Mouse (Mus musculus) layer of hippocampus, adult 2 months (tissue): ENCODE data around the gene Mymx. TPM values are rescaled to one million over a fixed set of nuclear protein-coding genes. Genes with fewer than 3 reads are reported as not detected.
"Not testable (repeated sequence)": the region's sequence is repeated elsewhere in the genome, so short reads cannot be mapped to it uniquely, and the experiment has no call there.

Experiments
- DNase-seq, 2 experiments: peaks; one replicate each; pipeline ENCODE4 v3.0.0; 2022; ENCODE audit warnings: low spot score in 2 of 2
- H3K27ac ChIP-seq: fragments of 200-600 bp; 2 replicates; pipeline ENCODE4 v1.8.1; 2022
- H3K4me3 ChIP-seq: fragments of 200-600 bp; 2 replicates; pipeline ENCODE4 v1.8.1; 2022; ENCODE audit warnings: mild to moderate bottlenecking
- CTCF ChIP-seq: fragments of 200-600 bp; conservative IDR thresholded peaks from 2 replicates; pipeline ENCODE4 v1.8.1; 2022; ENCODE audit warnings: antibody characterized with exemption, mild to moderate bottlenecking, moderate library complexity
- long read RNA-seq, 2 experiments: library from polyadenylated mRNA; stranded (forward); transcript quantifications; one replicate each; pipeline ENCODE4 v2.0.0; 2021; ENCODE audit warnings: borderline mapping rate in 2 of 2
- total RNA-seq, 2 experiments: library from RNA; stranded (reverse); gene quantifications; 2 replicates each; pipeline ENCODE4 v1.2.3; 2021

Mymx gene
- total RNA-seq = not detected
- long read RNA-seq, experiment 1 = 0 reads
- long read RNA-seq, experiment 2 = 0 reads

GRCm38 (mm10) chr17:45601877-45602304 is at the start of gene Mymx:
TSS of gene Mymx (minus strand) at chr17:45602102.
- DNase-seq = no peak
- no peak for TF ChIP-seq CTCF
- no peak within 1 kb of the TSS for H3K4me3 ChIP-seq

DNA sequence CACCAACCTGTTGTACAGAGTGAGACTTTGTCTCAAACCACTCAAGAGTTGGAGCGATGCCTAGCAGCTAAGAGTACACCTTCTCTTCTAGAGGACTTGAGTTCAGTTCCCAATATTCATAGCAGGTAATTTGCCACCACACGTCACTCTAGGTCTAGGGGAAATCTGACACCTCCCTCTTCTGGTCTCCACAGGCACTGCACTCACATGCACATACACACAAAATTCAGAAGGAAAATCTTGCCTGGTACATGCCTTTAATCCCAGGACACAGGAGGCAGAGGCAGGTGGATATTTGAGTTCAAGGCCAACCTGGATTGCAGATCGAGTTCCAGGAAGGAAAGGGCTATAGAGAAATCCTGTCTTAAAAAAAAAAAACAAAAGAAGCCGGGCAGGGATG is 42.3 kb upstream of the Mymx start:
- Histone ChIP-seq H3K4me3 (no peak overlapping the region), H3K27ac (no peak overlapping the region)
- TF ChIP-seq CTCF = peak; percentile 34
- no peak for DNase-seq

More at GRCm38 (mm10) chr17:45601877-45602304, at the start of gene Mymx:
- no peak within 1 kb of the TSS for H3K27ac ChIP-seq

DNA sequence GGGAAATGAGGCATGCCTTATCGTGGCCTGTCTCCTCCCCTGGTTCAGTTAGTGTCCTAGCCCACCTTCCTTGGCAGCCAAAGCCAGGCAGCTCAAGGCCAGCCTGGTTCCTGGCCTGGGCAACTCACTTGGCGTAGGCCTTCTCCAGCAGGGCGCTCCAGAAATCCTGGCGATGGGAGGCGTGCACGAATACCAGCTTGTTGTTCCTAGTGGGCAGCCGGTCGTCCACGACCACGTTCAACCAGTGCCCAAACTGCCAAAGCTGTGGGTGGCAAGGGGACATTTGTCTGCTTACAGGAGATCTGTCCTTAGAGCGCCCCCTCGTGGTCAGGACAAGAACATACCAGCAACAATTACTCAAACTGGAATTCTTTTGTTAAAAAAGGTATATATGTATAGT is 40.8 kb upstream of the Mymx start:
- H3K27ac ChIP-seq = no peak overlapping the region
- peak; percentile 88 for TF ChIP-seq CTCF

DNA sequence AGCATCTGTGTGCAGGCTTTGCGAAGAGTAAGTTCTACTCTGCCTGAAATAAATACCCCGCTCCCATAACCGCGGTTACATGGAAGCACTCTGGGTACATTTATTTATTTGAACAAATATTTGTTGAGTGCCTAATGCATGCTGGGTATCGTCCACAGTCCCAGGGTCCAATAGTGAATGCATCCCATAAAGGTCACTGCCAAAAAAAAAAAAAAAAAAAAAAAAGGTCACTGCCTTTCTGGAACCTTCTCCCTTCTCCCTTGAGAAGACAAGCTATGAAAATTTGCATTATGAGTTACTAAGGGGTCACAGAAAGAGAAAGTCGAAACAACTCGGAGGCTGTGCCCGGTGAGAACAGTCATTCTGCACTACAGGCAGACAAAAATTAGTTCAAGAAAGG is 40.1 kb upstream of the Mymx start:
- Histone ChIP-seq H3K27ac (no peak overlapping the region), H3K4me3 (no peak overlapping the region)
- no peak for DNase-seq
- TF ChIP-seq CTCF = no peak

More for the DNA sequence above, 40.8 kb upstream of the Mymx start:
- DNase-seq = peak; percentile 55 to 76
- no peak overlapping the region for H3K4me3 ChIP-seq

DNA sequence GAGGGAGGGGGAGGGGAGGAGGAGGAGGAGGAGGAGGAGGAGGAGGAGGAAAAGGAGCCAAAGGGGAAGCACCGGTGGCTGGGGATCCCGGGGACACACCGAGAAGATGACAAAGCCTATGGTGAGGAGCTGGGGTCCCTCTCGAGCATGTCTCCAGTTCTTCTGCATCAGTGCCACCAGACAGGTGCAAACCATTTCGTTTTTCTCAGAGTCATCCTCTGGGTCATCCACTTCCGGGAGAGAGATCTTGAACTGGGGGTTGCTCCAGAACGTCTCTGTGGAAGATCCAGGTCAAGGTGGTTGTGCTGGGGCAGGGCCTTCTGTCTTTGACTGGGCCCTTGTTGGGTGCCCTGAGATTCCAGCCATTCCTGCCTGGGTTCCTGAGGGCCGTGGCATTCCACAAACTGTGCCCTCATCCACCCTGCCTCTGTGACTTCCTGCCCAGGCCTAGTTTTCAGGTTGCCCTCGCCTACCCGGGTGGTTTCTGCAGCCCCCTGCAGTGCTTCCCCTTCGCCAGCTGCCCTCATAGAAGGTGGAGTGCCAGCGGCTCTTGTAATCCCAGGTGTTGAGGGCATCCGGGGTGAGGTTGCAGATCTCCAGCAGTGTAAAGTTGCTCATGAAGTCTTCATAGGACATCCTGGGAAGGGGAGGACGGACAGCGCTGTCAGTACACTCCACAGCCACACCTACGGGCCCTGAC is 36.8 kb upstream of the Mymx start:
- Histone ChIP-seq H3K27ac (no peak overlapping the region), H3K4me3 (no peak overlapping the region)
- no peak for DNase-seq
- no peak for TF ChIP-seq CTCF

DNA sequence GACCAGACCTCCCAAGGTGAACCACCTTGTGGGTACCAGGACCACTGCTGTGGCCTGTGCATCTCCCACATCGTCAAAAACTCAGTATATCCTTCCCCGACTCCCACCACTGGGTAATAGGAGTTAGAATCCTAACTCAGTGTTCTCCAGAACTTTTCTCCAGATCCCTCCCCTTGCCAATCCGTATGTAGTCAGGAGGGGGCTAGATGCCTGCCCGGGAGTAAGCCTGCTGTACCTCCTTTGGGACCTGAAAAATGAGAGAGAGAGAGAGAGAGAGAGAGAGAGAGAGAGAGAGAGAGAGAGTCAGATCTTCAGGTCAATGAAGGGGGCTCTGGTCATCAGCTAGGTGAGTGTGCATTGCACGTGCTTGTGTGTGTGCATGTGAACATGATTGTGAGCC is 32.1 kb upstream of the Mymx start:
- no peak overlapping the region for H3K27ac ChIP-seq
- H3K4me3 ChIP-seq = no peak overlapping the region
- DNase-seq = no peak
- no peak for TF ChIP-seq CTCF

- no peak for DNase-seq
- no peak overlapping the region for H3K27ac ChIP-seq
- H3K4me3 ChIP-seq = no peak overlapping the region
- no peak for TF ChIP-seq CTCF
Measured at GRCm38 (mm10) chr17:45631940-45632339, 30.0 kb upstream of the Mymx start.

DNA sequence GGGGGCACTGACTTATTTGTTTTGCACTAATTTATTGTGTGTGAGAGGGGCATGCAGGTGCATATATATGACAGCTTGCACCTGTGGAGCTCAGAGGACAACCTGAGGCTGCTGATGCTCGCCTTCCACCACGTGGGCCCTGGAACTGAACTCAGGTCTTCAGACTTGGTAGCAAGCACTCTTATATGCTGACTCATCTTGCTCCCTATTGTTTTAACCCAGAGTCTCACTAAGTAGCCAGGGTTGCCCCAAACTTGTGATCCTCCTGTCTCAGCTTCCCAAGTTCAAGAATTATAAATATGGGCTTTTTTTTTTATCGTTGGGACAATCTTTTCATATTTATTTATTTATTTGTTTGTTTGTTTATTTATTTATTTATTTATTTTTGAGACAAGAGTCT is 29.1 kb upstream of the Mymx start:
- Histone ChIP-seq H3K4me3 (no peak overlapping the region), H3K27ac (no peak overlapping the region)
- TF ChIP-seq CTCF = no peak
- DNase-seq = no peak

GRCm38 (mm10) chr17:45629861-45630694 is 28.2 kb upstream of the Mymx start:
- DNase-seq = peak; percentile 69 to 70
- TF ChIP-seq CTCF = peak; percentile 80
- Histone ChIP-seq H3K4me3 (peak overlapping the region; percentile 58), H3K27ac (peak overlapping the region; percentile 71)

- peak overlapping the region; percentile 58; the same call in 1 of the 2 replicates for H3K4me3 ChIP-seq
- DNase-seq = no peak
- TF ChIP-seq CTCF = no peak
- 0 out of 2 replicates have a peak overlapping the region, but pooled peaks have one; percentile 71 for H3K27ac ChIP-seq
Measured at GRCm38 (mm10) chr17:45628885-45629855, 27.3 kb upstream of the Mymx start.

GRCm38 (mm10) chr17:45628160-45628559 is 26.3 kb upstream of the Mymx start:
- TF ChIP-seq CTCF = no peak
- no peak overlapping the region for H3K4me3 ChIP-seq
- no peak overlapping the region for H3K27ac ChIP-seq
- no peak for DNase-seq

DNA sequence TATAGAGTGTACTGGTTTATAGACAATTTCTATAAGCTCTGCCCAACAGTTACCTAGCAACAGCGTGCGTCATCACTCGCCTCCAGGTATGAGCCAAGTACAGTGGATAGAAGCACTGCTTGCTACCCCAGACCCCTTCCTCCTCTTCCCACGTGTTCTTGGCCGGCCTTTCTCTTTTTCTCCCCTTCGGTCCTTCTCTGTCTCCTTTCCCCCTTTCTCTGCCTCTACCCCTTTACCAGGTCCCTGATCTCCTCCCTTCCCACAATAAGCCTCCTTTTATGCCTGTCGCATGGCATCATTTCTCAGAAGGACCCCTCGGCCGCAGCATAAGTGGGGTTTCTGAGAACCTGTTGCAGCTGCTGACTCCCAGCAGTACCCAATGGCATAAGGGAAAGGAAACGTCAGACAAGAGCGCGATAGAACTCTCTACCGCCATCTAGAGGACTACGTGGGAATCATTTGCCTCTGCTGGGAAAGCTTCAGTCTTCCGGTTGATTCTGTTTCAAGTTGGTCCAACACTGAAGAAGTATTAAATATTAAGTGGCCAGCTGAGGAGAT is 24.8 kb upstream of the Mymx start:
- DNase-seq = peak; percentile 72 to 79
- Histone ChIP-seq H3K27ac (no peak overlapping the region), H3K4me3 (peak overlapping the region; percentile 38)
- peak; percentile 98 for TF ChIP-seq CTCF

DNA sequence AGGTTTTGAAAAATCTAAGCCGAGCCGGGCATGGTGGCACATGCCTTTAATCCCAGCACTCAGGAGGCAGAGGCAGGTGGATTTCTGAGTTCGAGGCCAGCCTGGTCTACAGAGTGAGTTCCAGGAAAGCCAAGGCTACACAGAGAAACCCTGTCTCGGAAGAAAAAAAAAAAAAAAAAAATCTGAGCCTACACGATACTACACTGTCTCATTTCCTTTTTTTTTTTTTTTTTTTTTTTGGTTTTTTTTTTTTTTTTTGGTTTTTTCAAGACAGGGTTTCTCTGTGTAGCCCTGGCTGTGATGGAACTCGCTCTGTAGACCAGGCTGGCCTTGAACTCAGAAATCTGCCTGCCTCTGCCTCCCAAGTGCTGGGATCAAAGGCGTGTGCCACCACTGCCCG is 21.5 kb upstream of the Mymx start:
- not testable (repeated sequence) for H3K4me3 ChIP-seq, H3K27ac ChIP-seq

More for the DNA sequence above, 21.5 kb upstream of the Mymx start:
- not testable (repeated sequence) for DNase-seq
